Mouse (Mus musculus): ENCODE results near the gene Lrp6.
A peak's percentile ranks its signal among the peaks of the same experiment; 100 is the strongest.

Gene Lrp6

DNA sequence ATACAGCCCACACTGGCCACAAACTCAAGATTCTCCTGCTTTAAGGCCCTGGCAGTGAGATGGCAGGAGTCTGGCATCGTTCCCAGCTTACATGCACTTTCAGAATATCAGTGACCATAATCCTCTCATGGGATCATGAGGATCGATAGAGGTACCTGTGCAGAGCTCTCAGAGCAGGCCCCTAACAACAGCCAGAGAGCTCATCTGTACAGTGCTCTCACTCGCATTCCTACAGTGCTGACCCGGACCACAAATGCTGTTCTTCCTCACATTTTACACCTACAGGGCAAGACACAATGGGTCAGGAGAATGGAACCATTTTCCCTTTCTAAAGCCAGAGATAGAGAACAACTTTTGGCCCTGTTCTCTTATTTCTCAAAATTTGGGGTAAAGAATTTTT is 77.6 kb downstream of the Lrp6 start:
- no peak for DNase-seq

DNA sequence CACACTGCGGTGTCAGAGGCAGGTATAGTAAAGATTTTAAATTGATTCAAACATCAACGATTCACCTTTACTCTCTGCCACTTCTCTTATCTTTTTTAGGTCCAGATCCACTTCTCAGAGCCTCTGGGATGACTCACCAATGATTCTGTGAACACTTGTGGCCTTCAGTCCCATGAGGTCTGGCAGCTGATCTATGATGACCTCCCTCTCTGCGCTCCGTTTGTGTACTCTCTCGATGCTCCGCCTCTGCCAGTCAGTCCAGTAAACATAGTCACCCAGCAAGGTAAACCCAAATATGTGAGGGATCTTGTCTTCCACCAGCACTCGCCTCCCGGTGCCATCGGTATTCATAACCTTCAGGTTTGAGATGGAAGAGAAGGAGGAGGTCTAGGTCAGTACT is 80.4 kb downstream of the Lrp6 start:
- DNase-seq, result no peak

DNA sequence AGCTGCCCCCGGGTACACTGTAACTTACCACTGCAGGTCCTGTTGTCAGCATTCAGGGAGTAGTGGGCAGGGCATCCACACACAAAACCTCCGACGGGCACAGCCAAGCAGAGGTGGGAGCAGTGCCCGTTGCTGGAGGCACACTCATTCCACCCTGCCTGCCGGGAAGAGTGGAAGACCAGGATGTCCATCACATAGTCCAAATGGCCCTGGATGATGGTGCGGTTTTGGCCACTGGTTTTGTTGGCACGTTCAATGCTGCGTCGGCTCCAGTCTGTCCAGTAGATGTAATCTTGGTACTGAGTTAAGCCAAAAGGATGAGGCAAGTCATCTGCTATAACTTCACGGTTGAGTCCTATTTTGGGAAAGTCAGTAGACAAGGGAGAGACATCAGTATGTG is 87.3 kb downstream of the Lrp6 start:
- no peak for DNase-seq

DNA sequence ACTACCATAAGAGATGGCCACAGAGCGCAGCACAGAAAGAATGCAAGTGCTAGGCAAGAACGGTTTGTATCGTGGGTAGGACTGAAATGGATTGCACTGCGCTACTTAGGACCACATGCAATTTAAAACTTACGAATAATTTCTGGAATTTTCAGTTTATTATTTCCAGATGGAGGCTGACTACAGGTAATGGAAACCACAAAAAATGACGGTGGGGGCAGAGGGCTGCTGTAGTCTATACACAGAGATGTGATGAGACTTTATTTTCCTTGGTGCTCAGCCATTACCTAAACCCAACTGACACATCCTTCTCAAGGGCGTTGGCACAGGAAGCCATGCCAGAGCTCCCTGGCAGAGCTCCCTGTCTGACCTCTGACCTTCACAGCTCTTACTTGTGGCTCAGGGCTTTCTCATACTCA is 93.6 kb downstream of the Lrp6 start:
- no peak for DNase-seq

DNA sequence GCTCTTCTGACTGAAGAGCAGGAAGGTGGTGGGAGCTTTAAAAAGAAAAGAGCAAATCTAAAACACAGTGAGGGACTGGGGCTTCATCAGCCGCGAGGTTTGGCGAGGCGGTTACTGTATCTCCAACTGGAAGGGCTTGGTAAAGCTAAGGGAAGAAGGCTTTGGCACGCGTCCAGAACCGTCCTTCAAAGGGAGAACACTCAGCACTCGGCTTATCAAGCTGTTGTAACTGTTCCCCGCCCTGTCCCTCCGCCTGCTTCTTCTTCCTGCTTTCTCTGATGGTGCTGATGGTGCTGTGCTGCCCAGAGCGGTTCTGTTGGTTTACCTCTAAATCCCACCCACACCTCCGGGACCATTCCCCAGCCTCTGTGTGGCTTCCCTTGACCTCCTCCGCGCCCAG is 95.9 kb downstream of the Lrp6 start:
- peak; percentile 11 for DNase-seq

DNA sequence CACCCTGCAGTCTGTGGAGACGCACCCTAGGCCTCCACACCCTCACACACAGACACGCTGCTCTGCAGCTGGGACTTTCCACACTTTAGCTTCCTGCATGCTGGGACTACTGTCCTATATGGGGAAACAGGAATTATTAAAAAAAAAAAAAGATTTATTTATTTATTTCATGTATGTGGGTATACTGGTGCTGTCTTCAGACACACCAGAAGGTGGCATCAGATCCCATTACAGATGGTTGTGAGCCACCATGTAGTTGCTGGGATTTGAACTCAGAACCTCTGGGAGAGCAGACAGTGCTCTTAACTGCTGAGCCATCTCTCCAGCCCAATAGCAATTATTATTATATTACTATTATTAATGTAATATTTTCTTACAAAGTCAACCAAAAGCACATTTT is 97.5 kb downstream of the Lrp6 start:
- DNase-seq, result no peak

DNA sequence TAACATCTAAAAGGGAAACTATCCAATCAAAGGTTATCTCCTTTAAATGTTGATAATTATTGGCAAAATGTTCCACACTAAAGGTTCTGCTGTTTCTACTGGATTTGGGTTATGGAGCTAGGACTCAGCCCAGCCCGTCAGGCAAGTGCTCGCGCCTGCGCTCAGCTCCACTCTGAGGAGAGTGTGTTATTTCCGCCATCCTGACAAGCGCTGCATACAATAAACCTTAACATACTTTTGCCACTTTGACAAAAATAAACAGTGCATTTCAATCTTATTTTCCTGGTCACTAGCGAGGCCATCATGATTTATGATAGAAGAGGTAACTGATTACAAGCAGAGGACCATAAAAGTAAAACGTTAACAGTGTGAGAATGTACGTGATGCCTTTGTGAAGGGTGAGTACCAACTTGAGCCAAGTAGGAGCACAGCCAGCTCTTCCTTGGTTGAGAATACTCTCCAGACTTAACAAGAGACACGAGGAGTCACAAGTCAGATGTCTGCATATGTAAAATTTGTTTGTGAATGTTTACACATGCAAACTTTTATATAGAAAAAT is 100.0 kb downstream of the Lrp6 start:
- DNase-seq, result no peak

DNA sequence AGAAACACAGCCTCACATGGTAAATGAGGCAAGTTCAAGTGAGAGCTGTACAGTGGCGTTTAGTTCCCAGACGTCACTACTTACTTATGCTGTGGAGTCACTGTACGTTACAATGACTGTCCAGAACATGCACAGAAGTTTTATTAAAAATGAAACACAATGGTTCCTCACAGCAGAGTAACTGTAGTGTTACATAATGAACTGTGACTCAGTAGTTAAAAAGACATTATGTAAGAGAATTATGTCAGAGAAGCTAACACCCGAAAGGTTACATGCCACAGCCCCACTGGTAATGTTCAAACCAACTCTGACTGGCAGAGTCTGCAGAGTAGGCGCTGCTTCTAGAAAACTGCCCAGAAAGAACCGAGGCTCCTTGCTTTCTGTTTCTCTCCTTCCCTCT is 105.6 kb downstream of the Lrp6 start:
- no peak for DNase-seq

DNA sequence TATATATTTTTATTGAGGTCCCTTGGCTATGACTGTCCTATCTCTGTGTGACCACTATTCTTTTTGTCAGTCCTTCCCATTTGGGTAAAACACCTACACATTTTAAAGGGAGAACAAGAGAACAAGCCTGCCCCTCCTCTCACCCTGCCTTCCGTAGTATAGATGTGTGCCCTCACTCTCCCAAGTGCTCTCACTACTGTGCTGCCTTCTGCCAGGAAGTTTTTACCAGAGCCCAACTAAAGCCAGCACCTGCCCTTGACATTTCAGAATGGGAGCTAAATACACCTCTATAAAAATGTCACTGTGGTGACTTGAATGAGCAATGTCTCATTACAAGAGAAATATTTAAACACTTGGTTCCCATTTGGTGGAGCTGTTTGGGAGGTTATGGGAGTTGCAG is 108.4 kb downstream of the Lrp6 start:
- DNase-seq, result no peak

DNA sequence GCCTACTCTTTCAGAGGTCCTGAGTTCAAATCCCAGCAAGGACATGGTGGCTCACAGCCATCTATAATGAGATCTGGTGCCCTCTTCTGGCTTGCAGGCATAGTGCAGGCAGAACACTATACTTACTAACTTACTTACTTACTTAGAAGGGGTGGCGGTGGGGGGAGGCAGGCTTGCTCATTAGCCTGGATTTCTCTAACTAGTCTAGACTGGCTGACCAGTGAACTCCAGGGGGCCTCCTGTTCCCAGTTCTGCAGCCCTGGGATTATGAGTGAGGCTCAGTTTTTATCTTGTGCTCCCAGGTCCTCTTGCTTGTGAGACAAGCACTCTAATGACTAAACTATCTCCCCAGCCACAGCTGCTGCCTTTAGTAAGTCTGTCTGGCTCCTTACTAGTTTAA is 112.7 kb downstream of the Lrp6 start:
- DNase-seq, result peak; percentile 58

DNA sequence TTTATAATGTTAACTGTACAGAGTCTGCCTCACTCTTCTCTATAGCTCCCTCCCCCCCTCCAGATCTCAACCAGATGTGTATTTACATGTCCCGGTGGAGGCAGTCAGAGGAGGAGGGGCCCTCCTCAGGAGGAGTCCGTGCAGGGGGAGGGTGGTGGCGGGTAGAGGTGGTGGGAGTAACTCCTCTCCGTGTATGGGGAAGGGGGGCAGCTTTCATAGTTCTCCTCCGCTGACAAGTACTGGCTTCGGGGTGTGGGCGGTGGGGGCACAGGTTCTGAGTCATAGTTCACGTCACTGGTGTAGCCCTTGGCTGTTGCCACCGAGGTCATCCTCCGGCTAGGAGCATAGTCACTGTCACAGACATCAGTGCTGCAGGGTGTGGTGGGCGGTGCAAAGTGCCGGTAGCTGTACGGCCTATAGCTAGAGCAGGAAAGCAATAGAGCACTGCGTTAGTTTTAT is 116.1 kb downstream of the Lrp6 start:
- no peak for DNase-seq

DNA sequence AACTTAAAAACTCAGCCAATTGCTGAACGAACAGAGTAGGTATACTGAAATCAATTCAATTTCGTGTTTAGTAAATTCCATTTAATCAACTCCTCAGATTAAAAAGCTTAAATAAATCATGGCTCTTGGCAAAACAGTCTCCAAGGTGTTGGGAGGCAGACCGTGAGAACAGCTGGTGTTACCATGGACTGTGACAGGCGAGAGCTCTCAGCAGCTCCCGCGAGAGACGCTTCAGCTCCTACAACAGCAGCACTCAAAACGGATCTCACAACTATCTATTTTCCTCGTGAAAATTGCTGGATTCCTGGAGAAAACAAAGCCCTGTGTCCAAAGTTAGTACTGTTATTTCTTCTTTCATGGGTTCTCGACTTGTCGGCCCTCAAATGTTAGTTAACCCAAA is 116.8 kb downstream of the Lrp6 start:
- no peak for DNase-seq

DNA sequence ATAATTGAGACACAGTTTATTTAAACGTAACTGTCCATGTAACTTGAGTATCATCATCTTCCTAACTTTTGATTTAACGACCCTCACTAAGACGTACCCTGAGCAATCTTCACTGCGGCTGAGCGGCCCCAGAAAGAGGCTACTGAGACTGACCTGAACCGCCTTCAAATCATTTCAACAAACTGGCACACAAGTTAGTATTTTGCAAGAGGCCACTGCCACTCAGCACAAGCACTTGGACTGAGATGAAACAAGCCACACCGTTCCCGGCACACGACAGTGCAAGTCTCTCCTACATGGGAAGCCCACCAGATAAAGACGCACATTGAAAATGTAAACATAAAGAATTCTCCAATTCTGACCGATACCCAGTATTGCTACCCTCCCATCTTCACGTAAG is 118.3 kb downstream of the Lrp6 start:
- DNase-seq, result no peak

DNA sequence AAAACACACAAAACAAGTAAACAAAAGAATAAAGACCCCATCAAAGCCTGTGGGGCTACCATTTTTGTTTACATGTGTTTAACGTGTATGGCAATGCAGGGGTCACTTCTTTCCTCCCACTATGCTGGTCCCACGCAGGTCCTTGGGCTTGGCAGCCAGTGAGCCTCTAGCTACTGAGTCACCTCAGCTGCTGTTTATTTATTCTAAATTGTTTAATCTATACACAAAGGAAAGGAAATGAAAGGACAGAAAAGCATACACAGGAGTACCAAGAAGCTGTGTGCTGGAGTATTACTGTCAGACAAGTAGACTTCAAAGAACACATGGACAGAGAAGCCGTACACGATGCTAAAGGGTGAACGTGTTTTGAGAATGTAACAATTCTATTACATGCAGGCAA is 122.8 kb downstream of the Lrp6 start:
- DNase-seq, result no peak

DNA sequence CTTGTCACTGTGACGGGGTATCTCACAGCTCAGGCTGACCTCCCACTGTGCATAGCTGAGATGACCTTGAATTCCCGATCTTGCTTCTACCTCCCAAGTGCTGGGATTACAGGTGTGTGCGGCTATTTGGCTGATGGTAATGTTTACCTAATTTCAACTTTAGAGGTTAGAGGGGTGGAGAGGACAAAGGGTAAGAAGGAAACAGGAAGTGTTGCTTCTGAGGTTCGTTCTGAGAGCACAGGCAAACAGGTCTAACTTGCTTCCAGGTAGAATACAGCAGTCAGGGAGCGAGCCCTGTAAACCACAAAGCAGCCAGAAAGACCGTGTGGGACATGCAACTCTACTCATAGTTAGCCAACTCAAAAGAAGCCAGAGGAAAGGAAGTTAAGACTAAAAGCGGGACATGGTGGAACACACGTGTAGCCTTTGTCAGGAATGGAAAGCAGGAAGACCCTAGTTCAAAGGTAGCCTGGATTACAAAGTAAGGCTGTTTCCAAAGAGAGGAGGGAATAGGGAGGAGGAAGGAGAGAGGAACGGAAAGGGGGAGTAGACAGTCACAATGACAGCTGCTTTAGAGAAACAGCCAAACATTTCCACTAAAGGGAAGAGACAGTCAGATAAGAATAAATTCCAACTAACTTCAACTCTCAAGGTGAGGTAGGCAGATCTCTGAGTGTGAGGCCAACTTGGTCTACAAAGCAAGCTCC is 123.4 kb downstream of the Lrp6 start:
- no peak for DNase-seq

DNA sequence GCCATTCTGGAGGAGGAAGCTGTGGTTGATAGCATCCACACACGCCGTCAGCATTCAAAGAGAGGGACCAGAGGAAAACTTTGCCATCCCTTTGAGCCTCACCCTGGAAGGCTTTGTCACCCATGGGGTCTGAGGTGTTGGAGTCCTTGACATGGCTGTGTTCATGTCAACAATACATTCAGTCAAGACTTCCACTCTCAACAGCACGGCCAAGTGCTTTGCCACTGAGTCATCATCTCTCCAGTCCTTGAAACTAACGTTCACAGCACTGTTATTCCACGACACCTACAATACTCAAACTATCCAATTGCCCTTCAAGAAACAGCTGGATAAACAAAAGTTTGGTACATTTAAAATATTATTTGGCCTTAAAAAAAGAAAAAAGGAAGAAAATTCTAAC is 124.5 kb downstream of the Lrp6 start:
- no peak for DNase-seq

DNA sequence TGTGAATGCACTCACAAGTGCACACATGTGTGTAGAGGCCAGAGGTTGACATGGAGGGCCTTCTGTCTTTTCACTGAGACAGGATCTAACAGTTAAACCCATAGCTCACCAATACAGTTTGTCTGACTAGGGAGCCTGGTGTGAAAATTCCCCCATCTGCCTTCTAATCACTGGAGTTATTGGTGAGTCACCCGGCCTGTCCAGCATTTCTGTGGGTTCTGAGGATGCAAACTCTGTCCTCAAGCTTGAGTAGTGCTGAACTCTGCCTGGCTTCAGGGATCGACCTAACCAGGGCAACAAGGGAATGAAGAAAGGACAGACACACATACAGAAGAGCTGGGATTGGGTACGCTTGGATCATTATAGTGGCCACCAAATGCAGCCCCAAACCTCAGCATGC is 125.0 kb downstream of the Lrp6 start:
- no peak for DNase-seq

DNA sequence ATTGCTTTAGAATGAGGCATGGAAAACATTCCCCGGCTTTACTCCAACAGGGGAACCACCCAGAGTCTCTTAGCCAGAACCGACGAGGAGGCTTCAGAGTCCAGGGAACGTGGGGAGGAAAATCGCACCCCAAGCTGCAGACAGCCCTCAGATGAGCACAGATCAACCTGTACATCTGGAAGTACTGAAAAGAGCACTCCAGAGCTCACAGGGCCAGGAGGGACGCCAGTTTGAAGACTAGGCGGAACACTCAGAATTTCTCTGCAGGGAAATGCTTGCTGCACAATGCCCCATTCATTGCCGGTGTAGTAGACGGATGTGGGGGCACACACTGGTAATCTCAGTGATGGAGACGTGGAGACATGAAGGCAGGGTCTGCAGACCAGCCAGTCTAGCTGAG is 126.7 kb downstream of the Lrp6 start:
- DNase-seq, result no peak

DNA sequence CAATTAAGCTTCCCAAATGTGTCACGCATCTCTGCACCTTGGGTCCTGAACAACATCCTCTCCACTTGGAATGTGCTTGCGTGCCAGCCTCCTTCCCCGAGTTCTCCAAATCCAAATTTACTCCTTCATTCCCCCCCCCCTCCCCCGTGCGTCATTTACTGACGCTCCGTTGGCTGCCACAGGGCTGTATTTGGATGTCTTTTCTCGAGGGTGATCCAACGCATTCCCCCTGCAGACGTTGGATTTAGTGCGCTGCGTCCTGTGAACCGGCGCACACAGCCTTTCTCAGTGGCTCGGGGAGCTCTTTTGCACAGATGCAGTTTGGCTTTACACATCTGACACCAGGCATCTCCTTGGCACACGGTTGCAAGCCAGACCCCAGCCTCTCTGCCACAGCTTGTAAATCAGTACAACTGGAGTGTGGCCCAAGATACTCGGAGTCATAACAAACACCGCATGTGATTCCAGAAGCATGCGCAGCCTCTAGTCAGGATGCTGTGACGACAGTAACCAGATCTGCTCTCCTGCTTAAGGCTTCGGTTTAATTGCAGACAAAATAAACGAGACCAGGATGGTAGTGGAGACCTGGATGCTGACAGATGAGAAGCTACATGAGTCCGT is 127.3 kb downstream of the Lrp6 start:
- DNase-seq, result no peak

DNA sequence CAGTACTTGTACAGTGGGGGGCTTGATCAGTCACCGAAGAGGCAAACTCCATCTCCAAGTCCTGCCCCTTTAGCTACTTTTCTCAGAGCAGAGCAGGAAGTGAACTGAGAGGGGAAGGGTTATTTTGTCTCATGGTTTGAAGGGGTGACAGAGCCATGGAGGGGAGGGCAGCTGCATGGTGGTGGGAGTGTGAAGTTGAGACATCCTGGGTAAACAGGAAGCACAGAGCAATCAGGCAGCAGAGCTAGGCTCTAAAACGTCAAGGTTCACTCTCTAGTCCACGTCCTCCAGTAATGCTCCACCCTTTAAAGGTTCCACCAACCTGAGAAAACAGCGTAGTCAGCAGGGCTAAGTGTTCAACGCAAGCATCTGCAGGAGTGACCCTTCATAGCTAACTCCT is 129.8 kb downstream of the Lrp6 start:
- DNase-seq, result no peak

DNA sequence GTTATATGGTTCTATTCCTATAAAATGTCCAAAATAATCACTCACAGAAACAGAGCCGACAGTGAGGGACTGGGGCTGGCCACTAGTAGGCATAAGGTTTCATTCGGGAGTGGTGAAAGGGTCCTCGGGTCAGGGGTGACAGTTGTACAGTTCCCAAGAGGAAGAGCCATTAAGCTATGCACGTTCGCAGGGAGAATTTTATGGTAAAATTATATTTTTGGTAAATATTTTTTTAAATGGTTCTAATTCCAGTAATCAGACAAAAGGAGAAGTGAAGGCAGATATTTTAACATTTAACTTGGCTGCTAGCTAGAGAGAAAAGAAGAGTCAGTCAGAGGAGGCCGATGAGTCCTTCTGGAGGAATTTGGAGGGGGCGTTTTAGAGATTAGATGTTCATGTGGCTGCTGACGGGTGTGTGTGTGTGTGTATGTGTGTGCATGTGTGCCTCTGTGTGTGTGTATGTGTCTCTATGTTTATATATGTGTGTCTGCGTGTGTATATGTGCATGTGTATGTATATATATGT is 131.8 kb downstream of the Lrp6 start:
- no peak for DNase-seq

DNA sequence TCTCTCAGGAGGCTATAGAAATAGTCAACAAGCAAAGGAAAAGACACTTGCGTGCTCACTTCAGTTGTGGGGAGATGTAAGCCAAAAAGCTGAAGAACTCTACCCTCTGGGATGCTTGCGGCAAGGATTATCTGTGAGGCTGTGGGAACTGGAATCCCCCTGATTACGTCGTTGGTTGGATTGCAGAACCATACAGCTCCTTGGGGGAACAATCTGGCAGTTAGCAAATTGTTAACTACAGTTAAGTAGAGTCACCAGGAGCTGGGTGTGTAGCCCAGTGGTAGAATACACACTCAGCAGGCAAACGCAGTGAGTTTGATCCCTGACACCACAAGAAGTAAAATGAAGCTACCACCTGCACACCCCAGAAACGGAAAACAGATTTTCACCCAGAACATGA is 132.7 kb downstream of the Lrp6 start:
- DNase-seq, result no peak

DNA sequence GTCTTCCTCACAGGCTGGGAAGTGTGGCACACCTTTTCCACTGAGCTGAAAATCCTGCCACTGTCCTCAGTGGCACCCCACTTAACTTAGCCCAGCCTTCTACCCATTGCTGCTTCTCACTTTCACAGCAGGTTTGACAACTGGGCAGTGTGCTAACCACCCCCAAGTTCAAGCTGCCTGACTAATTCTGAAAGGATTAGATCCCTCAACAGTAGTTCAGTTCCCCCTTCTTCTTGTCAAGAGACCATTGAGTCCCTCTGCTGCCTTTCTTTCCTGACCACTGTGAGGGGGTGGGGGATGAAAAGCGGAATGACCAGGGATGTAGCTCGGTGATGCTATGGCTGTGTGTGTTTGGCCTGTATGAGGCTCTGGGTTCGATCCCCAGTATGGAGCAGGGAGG is 133.5 kb downstream of the Lrp6 start:
- DNase-seq, result no peak

DNA sequence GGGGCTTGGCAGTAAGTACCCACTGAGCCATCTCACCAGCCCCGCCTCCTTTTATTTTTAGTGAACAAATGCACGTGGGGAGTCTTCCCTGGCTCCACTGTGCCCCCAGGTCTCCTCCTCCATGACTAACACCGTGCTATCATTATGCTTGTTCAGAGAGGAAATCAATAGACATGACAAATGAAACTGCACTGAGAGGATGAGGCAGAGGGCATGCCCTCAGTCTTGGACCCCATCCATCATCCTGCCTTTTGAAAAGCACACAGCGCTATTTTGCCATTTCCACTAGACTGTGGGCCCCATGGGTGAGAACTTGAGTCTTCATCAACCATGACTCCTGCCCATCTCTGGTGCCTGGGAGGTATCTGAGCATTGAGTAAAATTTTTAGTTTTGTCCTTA is 135.2 kb downstream of the Lrp6 start:
- DNase-seq, result no peak

Measured in thymus, postnatal 4 days (tissue).